Mouse (Mus musculus): Measurements from ENCODE around the gene Rpl7a. TPM values are rescaled to one million over a fixed set of nuclear protein-coding genes. Genes with fewer than 3 reads are reported as not detected.

Gene Rpl7a
- polyA plus RNA-seq, 1 experiment from 2014 or later = 721 TPM

DNA sequence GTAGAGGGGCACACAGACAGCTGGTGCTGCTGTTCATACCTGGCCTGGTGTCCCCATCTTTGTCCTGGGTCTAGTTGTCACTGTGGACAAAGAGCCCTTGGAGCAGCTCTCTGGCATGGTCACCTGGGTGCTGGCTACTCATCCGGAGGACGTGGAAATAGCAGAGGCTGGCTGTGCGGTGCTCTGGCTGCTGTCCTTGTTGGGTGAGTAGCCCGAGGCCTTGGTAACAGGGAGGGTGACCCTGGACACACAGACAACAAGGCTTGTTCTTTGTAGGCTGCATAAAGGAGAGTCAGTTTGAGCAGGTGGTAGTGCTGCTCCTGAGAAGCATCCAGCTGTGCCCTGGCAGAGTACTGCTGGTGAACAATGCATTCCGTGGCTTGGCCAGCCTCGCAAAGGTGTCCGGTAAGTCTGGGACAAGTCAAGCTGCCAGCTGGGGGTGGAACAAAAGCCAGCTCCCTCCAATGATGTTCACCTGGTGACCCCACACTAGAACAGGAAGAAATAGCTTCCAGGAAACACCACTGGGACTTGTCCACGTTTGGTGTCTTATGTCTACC, 40.9 kb downstream of the Rpl7a start:
- no peaks in the 10 kb centered on the region for H3K4me1 ChIP-seq
- WGBS = 88% methylated on average over 8 of the region's 8 CpGs
- H3K27ac ChIP-seq (replicated peaks) = no peak overlapping the region
- H3K9me3 ChIP-seq = no peaks in the 10 kb centered on the region
- H3K27me3 ChIP-seq (replicated peaks; ENCODE audit: low read depth, poor library complexity, severe bottlenecking) = no peaks in the 10 kb centered on the region
- no peak overlapping the region for H3K4me3 ChIP-seq
- no peak for DNase-seq (ENCODE audit: low spot score)
- peaks cover 98% of the 10 kb centered on the region for H3K36me3 ChIP-seq (replicated peaks)

DNA sequence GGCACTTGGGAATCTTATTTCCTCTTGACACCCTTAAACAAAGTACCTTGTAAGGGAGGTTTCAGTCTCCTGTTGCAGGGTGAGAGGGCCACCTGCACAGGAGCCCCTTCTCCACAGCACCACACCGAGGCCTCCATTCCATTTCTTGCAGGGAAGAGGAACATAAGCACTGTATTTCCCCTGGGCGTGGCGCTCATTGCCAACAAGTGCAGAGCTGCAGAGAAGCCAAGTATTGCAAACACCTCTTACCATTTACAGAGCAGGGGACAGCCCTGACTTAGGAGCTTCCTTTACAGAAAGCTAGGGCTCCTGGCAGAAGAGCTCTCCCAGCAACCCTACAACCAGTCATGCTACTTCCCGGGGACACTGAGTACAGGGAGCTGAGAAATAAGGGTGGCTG, 41.6 kb downstream of the Rpl7a start:
- no peaks in the 10 kb centered on the region for H3K9me3 ChIP-seq
- no peak for DNase-seq (ENCODE audit: low spot score)
- H3K27me3 ChIP-seq (replicated peaks; ENCODE audit: low read depth, poor library complexity, severe bottlenecking) = no peaks in the 10 kb centered on the region
- no peak overlapping the region for H3K4me3 ChIP-seq
- peaks cover 98% of the 10 kb centered on the region for H3K36me3 ChIP-seq (replicated peaks)
- H3K27ac ChIP-seq (replicated peaks) = no peak overlapping the region
- WGBS = 95% methylated on average over 4 of the region's 4 CpGs
- no peaks in the 10 kb centered on the region for H3K4me1 ChIP-seq

DNA sequence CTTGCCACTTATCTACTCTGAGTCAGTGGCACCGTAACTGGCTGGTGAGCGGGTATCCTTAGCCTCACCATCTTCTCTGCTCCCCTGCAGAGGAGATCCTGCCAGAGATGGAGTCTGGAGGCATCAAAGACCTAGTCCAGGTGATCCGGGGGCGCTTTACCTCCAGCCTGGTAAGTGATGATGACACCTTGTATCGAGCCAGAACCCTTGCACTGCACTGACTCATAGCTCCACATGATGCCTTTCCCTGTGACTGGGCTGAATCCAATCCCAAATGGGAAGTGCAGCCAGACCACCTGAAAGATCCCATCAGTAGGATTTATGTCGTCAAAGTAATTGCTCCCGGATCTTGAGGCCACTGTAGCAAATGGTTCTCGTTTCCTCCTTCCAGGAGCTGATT, 42.3 kb downstream of the Rpl7a start:
- H3K9me3 ChIP-seq = no peaks in the 10 kb centered on the region
- H3K36me3 ChIP-seq (replicated peaks) = peaks cover 99% of the 10 kb centered on the region
- WGBS = 87% methylated on average over 8 of the region's 8 CpGs
- H3K4me1 ChIP-seq = no peaks in the 10 kb centered on the region
- H3K27ac ChIP-seq (replicated peaks) = no peak overlapping the region
- DNase-seq (ENCODE audit: low spot score) = no peak
- no peak overlapping the region for H3K4me3 ChIP-seq
- H3K27me3 ChIP-seq (replicated peaks; ENCODE audit: low read depth, poor library complexity, severe bottlenecking) = no peaks in the 10 kb centered on the region

DNA sequence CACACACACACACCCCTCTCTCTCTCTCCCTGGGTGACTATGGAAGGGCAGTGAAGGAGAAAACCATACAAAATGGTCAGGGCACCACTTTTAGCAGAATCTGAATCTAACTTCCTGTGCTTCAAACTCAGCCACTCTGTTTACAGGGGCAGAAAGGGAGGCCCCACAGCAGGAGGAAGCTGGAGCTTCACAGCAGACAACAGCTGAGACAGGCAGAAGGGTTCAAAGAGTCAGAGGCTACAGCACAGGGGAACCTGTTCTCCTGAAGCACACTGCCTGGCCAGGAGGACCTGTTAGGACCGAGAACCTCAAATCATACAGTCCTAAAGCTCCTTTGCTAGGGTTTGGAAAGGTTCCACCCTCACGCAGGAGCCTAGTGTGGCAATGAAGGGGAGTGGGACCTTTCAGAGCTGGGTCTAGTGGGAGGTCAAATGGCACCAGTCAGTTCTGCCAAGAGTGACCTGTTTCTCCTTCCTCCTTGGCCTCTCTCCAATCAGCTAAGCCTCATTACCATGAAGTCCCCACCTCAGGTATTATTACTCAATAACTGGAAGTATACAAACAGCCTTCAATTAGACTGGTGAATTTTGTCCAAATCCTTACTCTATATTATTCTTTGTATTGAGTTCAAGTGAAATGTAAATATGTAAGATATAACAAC, 44.3 kb downstream of the Rpl7a start:
- DNase-seq (ENCODE audit: low spot score) = no peak
- no peak overlapping the region for H3K4me3 ChIP-seq
- peaks cover 96% of the 10 kb centered on the region for H3K36me3 ChIP-seq (replicated peaks)
- no peaks in the 10 kb centered on the region for H3K27me3 ChIP-seq (replicated peaks; ENCODE audit: low read depth, poor library complexity, severe bottlenecking)
- 90% methylated on average over 2 of the region's 2 CpGs for WGBS
- H3K27ac ChIP-seq (replicated peaks) = no peak overlapping the region
- H3K9me3 ChIP-seq = no peaks in the 10 kb centered on the region
- H3K4me1 ChIP-seq = no peaks in the 10 kb centered on the region

DNA sequence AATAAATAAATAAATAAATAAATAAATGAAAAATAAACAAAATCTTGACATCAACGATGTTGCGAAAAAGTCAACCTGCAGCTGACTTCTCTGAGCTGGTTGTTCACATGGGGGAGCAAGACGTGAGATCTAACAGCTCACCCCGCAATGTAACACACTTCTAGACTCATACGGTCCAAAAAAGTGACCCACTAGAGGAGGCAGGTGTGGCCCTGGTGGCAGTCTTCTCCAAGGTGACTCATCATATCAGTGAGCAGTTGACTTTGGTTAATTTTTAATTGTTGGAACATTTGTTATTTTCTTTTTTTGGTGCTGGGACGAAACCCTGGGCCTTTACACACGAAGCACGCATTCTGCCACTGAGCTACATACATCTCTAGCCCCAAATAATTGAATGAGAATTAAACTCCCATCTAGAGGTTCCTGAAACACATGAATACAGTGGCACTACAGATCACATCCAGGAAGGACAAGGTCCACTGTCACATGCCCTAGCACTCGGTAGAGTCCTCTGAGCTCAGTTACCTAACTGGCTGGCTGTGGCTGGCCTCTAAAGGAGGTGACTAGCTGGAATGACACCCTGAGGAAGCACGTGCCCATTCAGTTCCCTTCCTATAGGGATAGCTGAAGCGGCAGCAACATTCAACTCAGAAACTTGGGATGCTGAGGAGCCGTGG, 46.4 kb downstream of the Rpl7a start:
- H3K36me3 ChIP-seq (replicated peaks) = peaks cover 96% of the 10 kb centered on the region

GRCm38 (mm10) chr2:26957488-26957859, 46.9 kb downstream of the Rpl7a start:
- no peak overlapping the region for H3K27ac ChIP-seq (replicated peaks)
- peaks cover 8% of the 10 kb centered on the region for H3K4me1 ChIP-seq
- H3K27me3 ChIP-seq (replicated peaks; ENCODE audit: low read depth, poor library complexity, severe bottlenecking) = no peaks in the 10 kb centered on the region
- no peaks in the 10 kb centered on the region for H3K9me3 ChIP-seq
- DNase-seq (ENCODE audit: low spot score) = no peak
- no peak overlapping the region for H3K4me3 ChIP-seq
- peaks cover 96% of the 10 kb centered on the region for H3K36me3 ChIP-seq (replicated peaks)
- WGBS = 92% methylated on average over 2 of the region's 2 CpGs

More for the DNA sequence above, 46.4 kb downstream of the Rpl7a start:
- no peak for DNase-seq (ENCODE audit: low spot score)
- Histone ChIP-seq H3K27me3 (replicated peaks; ENCODE audit: low read depth, poor library complexity, severe bottlenecking) (no peaks in the 10 kb centered on the region), H3K4me1 (peaks cover 5% of the 10 kb centered on the region), H3K27ac (replicated peaks) (no peak overlapping the region), H3K9me3 (no peaks in the 10 kb centered on the region), H3K4me3 (no peak overlapping the region)
- 91% methylated on average over 12 of the region's 12 CpGs for WGBS

DNA sequence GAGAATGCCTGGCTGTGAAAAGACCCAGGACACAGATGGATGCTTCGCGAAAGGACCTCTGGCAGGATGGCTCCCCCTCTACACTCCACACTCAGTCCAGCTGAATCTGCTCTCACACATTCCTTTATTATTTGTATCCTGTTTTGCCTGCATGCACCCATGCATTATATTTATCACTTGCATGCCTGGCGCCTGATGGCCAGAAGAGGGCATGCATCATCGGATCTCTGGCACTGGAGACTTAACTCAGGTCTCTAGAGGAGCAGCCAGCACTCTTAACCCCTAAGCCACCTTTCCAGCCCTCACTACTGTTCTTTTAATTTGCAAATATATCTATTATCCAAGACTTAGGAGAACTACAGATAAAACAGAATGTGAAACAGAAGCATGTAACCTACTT, 50.2 kb downstream of the Rpl7a start:
- H3K4me1 ChIP-seq = peaks cover 26% of the 10 kb centered on the region
- H3K36me3 ChIP-seq (replicated peaks) = peaks cover 63% of the 10 kb centered on the region

More for the DNA sequence above, 50.2 kb downstream of the Rpl7a start:
- Histone ChIP-seq H3K4me3 (no peak overlapping the region), H3K27me3 (replicated peaks; ENCODE audit: low read depth, poor library complexity, severe bottlenecking) (no peaks in the 10 kb centered on the region), H3K9me3 (no peaks in the 10 kb centered on the region), H3K27ac (replicated peaks) (no peak overlapping the region)
- no peak for DNase-seq (ENCODE audit: low spot score)
- 82% methylated on average over 4 of the region's 4 CpGs for WGBS

Other genes with a start within 250 kb of the Rpl7a start
- gene Lcn4, start 239.5 kb upstream of the Rpl7a start, polyA plus RNA-seq (2016; fragmentation: Nextera tagmentation; extraction: Ambion mirVana) = not detected in 2 replicates
- not detected in 2 replicates for gene Abo, start 45.8 kb upstream of the Rpl7a start, polyA plus RNA-seq (2016; fragmentation: Nextera tagmentation; extraction: Ambion mirVana)
- 33.5 and 37.1 TPM in 2 replicates for gene Surf6, start 7.9 kb upstream of the Rpl7a start, polyA plus RNA-seq (2016; fragmentation: Nextera tagmentation; extraction: Ambion mirVana)
- gene Med22, start 87 bp upstream of the Rpl7a start, polyA plus RNA-seq (2016; fragmentation: Nextera tagmentation; extraction: Ambion mirVana) = 87.2 and 91.1 TPM in 2 replicates
- gene Surf2, start 5.6 kb downstream of the Rpl7a start, polyA plus RNA-seq (2016; fragmentation: Nextera tagmentation; extraction: Ambion mirVana) = 56.7 and 58.5 TPM in 2 replicates
- 44.5 and 48.6 TPM in 2 replicates for gene Surf1, start 5.8 kb downstream of the Rpl7a start, polyA plus RNA-seq (2016; fragmentation: Nextera tagmentation; extraction: Ambion mirVana)
- 158 and 160 TPM in 2 replicates for gene Surf4, start 23.2 kb downstream of the Rpl7a start, polyA plus RNA-seq (2016; fragmentation: Nextera tagmentation; extraction: Ambion mirVana)
- 0.11 and 0.14 TPM in 2 replicates for gene Stkld1, start 23.3 kb downstream of the Rpl7a start, polyA plus RNA-seq (2016; fragmentation: Nextera tagmentation; extraction: Ambion mirVana)
- gene Rexo4, start 53.6 kb downstream of the Rpl7a start, polyA plus RNA-seq (2016; fragmentation: Nextera tagmentation; extraction: Ambion mirVana) = 56.0 and 59.1 TPM in 2 replicates
- gene Adamts13, start 62.7 kb downstream of the Rpl7a start, polyA plus RNA-seq (2016; fragmentation: Nextera tagmentation; extraction: Ambion mirVana) = not detected in 2 replicates
- 91.0 and 97.4 TPM in 2 replicates for gene Cacfd1, start 99.2 kb downstream of the Rpl7a start, polyA plus RNA-seq (2016; fragmentation: Nextera tagmentation; extraction: Ambion mirVana)
- gene Slc2a6, start 117.2 kb downstream of the Rpl7a start, polyA plus RNA-seq (2016; fragmentation: Nextera tagmentation; extraction: Ambion mirVana) = 1.4 and 2.3 TPM in 2 replicates
- gene Mymk, start 161.4 kb downstream of the Rpl7a start, polyA plus RNA-seq (2016; fragmentation: Nextera tagmentation; extraction: Ambion mirVana) = 0.17 TPM in 1 of 2 replicates, not detected in the other
- 2.1 and 3.0 TPM in 2 replicates for gene Adamtsl2, start 168.6 kb downstream of the Rpl7a start, polyA plus RNA-seq (2016; fragmentation: Nextera tagmentation; extraction: Ambion mirVana)
- 0.06 and 0.10 TPM in 2 replicates for gene Fam163b, start 231.7 kb downstream of the Rpl7a start, polyA plus RNA-seq (2016; fragmentation: Nextera tagmentation; extraction: Ambion mirVana)